Mouse (Mus musculus): ENCODE data around the gene 4930452B06Rik. TPM values are rescaled to one million over a fixed set of nuclear protein-coding genes. Genes with fewer than 3 reads are reported as not detected.

The 4930452B06Rik gene
- polyA plus RNA-seq, 1 experiment from 2014 or later = 9.7 TPM

GRCm38 (mm10) chr14:8514071-8514470 lies 152.0 kb downstream of the 4930452B06Rik start:
- H3K27ac ChIP-seq = no peak overlapping the region
- H3K36me3 ChIP-seq (ENCODE audit: poor library complexity, severe bottlenecking) = no peaks in the 10 kb centered on the region
- H3K9me3 ChIP-seq (replicated peaks) = no peaks in the 10 kb centered on the region
- no peaks in the 10 kb centered on the region for H3K27me3 ChIP-seq
- ATAC-seq = no peak
- no peak overlapping the region for H3K9ac ChIP-seq
- H3K4me2 ChIP-seq = no peak overlapping the region
- peaks cover 26% of the 10 kb centered on the region for H3K4me1 ChIP-seq
- H3K4me3 ChIP-seq = no peak overlapping the region
- WGBS = 81% methylated on average over 3 of the region's 3 CpGs

GRCm38 (mm10) chr14:8511276-8511675 lies 154.8 kb downstream of the 4930452B06Rik start:
- Histone ChIP-seq H3K27me3 (no peaks in the 10 kb centered on the region), H3K36me3 (ENCODE audit: poor library complexity, severe bottlenecking) (no peaks in the 10 kb centered on the region), H3K4me2 (no peak overlapping the region), H3K27ac (peak overlapping the region; percentile 87), H3K4me3 (no peak overlapping the region), H3K4me1 (peaks cover 26% of the 10 kb centered on the region), H3K9ac (no peak overlapping the region), H3K9me3 (replicated peaks) (no peaks in the 10 kb centered on the region)
- ATAC-seq = peak; percentile 78
- 34% methylated on average over 4 of the region's 4 CpGs for WGBS

- peak overlapping the region; percentile 6; the same call in 1 of the 2 replicates for H3K4me2 ChIP-seq
- H3K9ac ChIP-seq = no peak overlapping the region
- peak; percentile 57 for ATAC-seq
- no peak overlapping the region for H3K4me3 ChIP-seq
- no peaks in the 10 kb centered on the region for H3K27me3 ChIP-seq
- no peaks in the 10 kb centered on the region for H3K9me3 ChIP-seq (replicated peaks)
- 70% methylated on average over 10 of the region's 10 CpGs for WGBS
- H3K27ac ChIP-seq = peak overlapping the region; percentile 87
- H3K36me3 ChIP-seq (ENCODE audit: poor library complexity, severe bottlenecking) = no peaks in the 10 kb centered on the region
- peaks cover 26% of the 10 kb centered on the region for H3K4me1 ChIP-seq
These were observed 155.6 kb downstream of the 4930452B06Rik start for GRCm38 (mm10) chr14:8510288-8510959.

GRCm38 (mm10) chr14:8508669-8509068 lies 157.4 kb downstream of the 4930452B06Rik start:
- H3K4me2 ChIP-seq = no peak overlapping the region
- H3K9me3 ChIP-seq (replicated peaks) = no peaks in the 10 kb centered on the region
- H3K27ac ChIP-seq = no peak overlapping the region
- H3K27me3 ChIP-seq = no peaks in the 10 kb centered on the region
- H3K4me1 ChIP-seq = peaks cover 26% of the 10 kb centered on the region
- no peak overlapping the region for H3K9ac ChIP-seq
- no peak overlapping the region for H3K4me3 ChIP-seq
- peak; percentile 62 for ATAC-seq
- H3K36me3 ChIP-seq (ENCODE audit: poor library complexity, severe bottlenecking) = no peaks in the 10 kb centered on the region

- ATAC-seq = 0 out of 2 replicates have a peak, but pooled peaks have one; percentile 39
- no peaks in the 10 kb centered on the region for H3K27me3 ChIP-seq
- no peaks in the 10 kb centered on the region for H3K36me3 ChIP-seq (ENCODE audit: poor library complexity, severe bottlenecking)
- 88% methylated on average over 2 of the region's 2 CpGs for WGBS
- H3K9me3 ChIP-seq (replicated peaks) = no peaks in the 10 kb centered on the region
- H3K4me1 ChIP-seq = no peaks in the 10 kb centered on the region
- peak overlapping the region; percentile 61 for H3K27ac ChIP-seq
- H3K9ac ChIP-seq = no peak overlapping the region
- H3K4me3 ChIP-seq = no peak overlapping the region
- H3K4me2 ChIP-seq = no peak overlapping the region
These were observed 161.8 kb downstream of the 4930452B06Rik start for GRCm38 (mm10) chr14:8504206-8504605.

GRCm38 (mm10) chr14:8503345-8503744 lies 162.7 kb downstream of the 4930452B06Rik start:
- 89% methylated on average over 3 of the region's 3 CpGs for WGBS
- peak overlapping the region; percentile 61 for H3K27ac ChIP-seq

GRCm38 (mm10) chr14:8502496-8502895 lies 163.5 kb downstream of the 4930452B06Rik start:
- H3K4me1 ChIP-seq = no peaks in the 10 kb centered on the region
- WGBS = 91% methylated on average over 5 of the region's 5 CpGs
- ATAC-seq = no peak

More at GRCm38 (mm10) chr14:8503345-8503744, 162.7 kb downstream of the 4930452B06Rik start:
- no peaks in the 10 kb centered on the region for H3K9me3 ChIP-seq (replicated peaks)
- H3K4me2 ChIP-seq = no peak overlapping the region
- no peaks in the 10 kb centered on the region for H3K27me3 ChIP-seq
- H3K9ac ChIP-seq = no peak overlapping the region
- no peaks in the 10 kb centered on the region for H3K36me3 ChIP-seq (ENCODE audit: poor library complexity, severe bottlenecking)
- no peaks in the 10 kb centered on the region for H3K4me1 ChIP-seq
- ATAC-seq = peak; percentile 64
- H3K4me3 ChIP-seq = no peak overlapping the region

GRCm38 (mm10) chr14:8495691-8496090 lies 170.3 kb downstream of the 4930452B06Rik start:
- no peak overlapping the region for H3K27ac ChIP-seq
- H3K9me3 ChIP-seq (replicated peaks) = no peaks in the 10 kb centered on the region
- no peaks in the 10 kb centered on the region; the same call in 1 of the 2 replicates for H3K4me1 ChIP-seq
- no peaks in the 10 kb centered on the region for H3K27me3 ChIP-seq
- no peaks in the 10 kb centered on the region for H3K36me3 ChIP-seq (ENCODE audit: poor library complexity, severe bottlenecking)
- no peak overlapping the region for H3K9ac ChIP-seq
- no peak overlapping the region for H3K4me3 ChIP-seq
- 94% methylated on average over 2 of the region's 2 CpGs for WGBS
- ATAC-seq = no peak
- H3K4me2 ChIP-seq = no peak overlapping the region

More at GRCm38 (mm10) chr14:8502496-8502895, 163.5 kb downstream of the 4930452B06Rik start:
- Histone ChIP-seq H3K4me2 (no peak overlapping the region), H3K4me3 (no peak overlapping the region), H3K9ac (no peak overlapping the region), H3K9me3 (replicated peaks) (no peaks in the 10 kb centered on the region), H3K36me3 (ENCODE audit: poor library complexity, severe bottlenecking) (no peaks in the 10 kb centered on the region), H3K27ac (no peak overlapping the region), H3K27me3 (no peaks in the 10 kb centered on the region)

- no peaks in the 10 kb centered on the region for H3K36me3 ChIP-seq (ENCODE audit: poor library complexity, severe bottlenecking)
- no peak overlapping the region for H3K4me2 ChIP-seq
- no peaks in the 10 kb centered on the region for H3K9me3 ChIP-seq (replicated peaks)
- ATAC-seq = peak; percentile 65; the same call in 1 of the 2 replicates
- no peak overlapping the region for H3K9ac ChIP-seq
- no peaks in the 10 kb centered on the region; the same call in 1 of the 2 replicates for H3K4me1 ChIP-seq
- no peak overlapping the region for H3K27ac ChIP-seq
- H3K4me3 ChIP-seq = no peak overlapping the region
- H3K27me3 ChIP-seq = no peaks in the 10 kb centered on the region
- WGBS = 23% methylated on average over 4 of the region's 4 CpGs
These were observed 171.1 kb downstream of the 4930452B06Rik start for GRCm38 (mm10) chr14:8494952-8495351.

- no peak overlapping the region for H3K9ac ChIP-seq
- H3K36me3 ChIP-seq (ENCODE audit: poor library complexity, severe bottlenecking) = no peaks in the 10 kb centered on the region
- H3K4me3 ChIP-seq = no peak overlapping the region
- WGBS = 85% methylated on average over 1 of the region's 1 CpGs
- no peaks in the 10 kb centered on the region; the same call in 1 of the 2 replicates for H3K4me1 ChIP-seq
- ATAC-seq = no peak
- no peak overlapping the region for H3K27ac ChIP-seq
- no peaks in the 10 kb centered on the region for H3K27me3 ChIP-seq
- H3K4me2 ChIP-seq = no peak overlapping the region
- H3K9me3 ChIP-seq (replicated peaks) = no peaks in the 10 kb centered on the region
These were observed 171.8 kb downstream of the 4930452B06Rik start for GRCm38 (mm10) chr14:8494260-8494659.

- 61% methylated on average over 5 of the region's 5 CpGs for whole genome bisulfite sequencing
- Histone ChIP-seq H3K9me3 (replicated peaks) (no peaks in the 10 kb centered on the region), H3K27me3 (no peaks in the 10 kb centered on the region), H3K27ac (no peak overlapping the region), H3K4me2 (no peak overlapping the region), H3K4me1 (peaks cover 32% of the 10 kb centered on the region), H3K9ac (no peak overlapping the region), H3K4me3 (no peak overlapping the region), H3K36me3 (ENCODE audit: poor library complexity, severe bottlenecking) (peaks cover 3% of the 10 kb centered on the region; the same call in 1 of the 2 replicates)
- no peak for ATAC-seq
These were observed 187.9 kb downstream of the 4930452B06Rik start for GRCm38 (mm10) chr14:8478098-8478497.

- Histone ChIP-seq H3K4me2 (no peak overlapping the region), H3K27ac (peak overlapping the region; percentile 55), H3K4me1 (peaks cover 32% of the 10 kb centered on the region), H3K36me3 (ENCODE audit: poor library complexity, severe bottlenecking) (peaks cover 3% of the 10 kb centered on the region; the same call in 1 of the 2 replicates), H3K9me3 (replicated peaks) (no peaks in the 10 kb centered on the region), H3K4me3 (no peak overlapping the region), H3K9ac (no peak overlapping the region), H3K27me3 (no peaks in the 10 kb centered on the region)
- 40% methylated on average over 8 of the region's 8 CpGs for WGBS
- peak; percentile 66 for ATAC-seq
These were observed 188.7 kb downstream of the 4930452B06Rik start for GRCm38 (mm10) chr14:8477348-8477747.

All from forebrain, embryonic 13.5 days (tissue).